27 mouse cellular contexts compared by ENCODE assay signal in the genomic region with DNA sequence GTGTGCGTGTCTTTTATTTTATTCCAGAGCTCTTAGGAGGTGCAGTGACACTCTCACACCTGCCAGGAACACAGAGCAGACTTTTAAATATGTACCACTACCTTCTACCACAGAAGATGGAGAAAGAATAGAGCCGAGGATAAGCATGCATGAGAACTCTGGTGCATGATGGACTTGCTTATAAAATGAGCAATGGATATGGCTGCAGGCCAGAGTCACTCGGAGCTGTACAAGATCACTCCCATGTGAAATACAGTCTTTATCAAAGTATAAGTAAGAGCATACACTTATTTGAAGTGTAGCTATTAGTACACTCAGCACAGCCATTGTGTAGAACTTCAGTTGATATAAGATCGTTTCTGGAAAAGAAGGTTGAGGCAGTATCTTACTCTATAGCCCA.
"Had no signal": no experiment of that assay in that cellular context is flagged by ENCODE, and none has a peak within 500 bp of the region (broad histone marks: within the 10 kb centered on the region; RNA-seq: fewer than 3 reads in every experiment).

No protein-coding gene starts in this region.

- H3K4me1 ChIP-seq: limb, embryonic 12.5 days; liver, embryonic 15.5 days; midbrain, embryonic 10.5 days; midbrain, embryonic 12.5 days; midbrain, embryonic 13.5 days; midbrain, embryonic 15.5 days had no signal

- H3K9ac ChIP-seq: limb, embryonic 12.5 days; limb, embryonic 13.5 days; limb, embryonic 15.5 days; liver, embryonic 12.5 days; liver, embryonic 13.5 days; liver, embryonic 14.5 days; liver, embryonic 15.5 days; liver, postnatal 0 days; lung, embryonic 14.5 days; lung, embryonic 15.5 days; midbrain, embryonic 12.5 days; midbrain, embryonic 13.5 days; midbrain, embryonic 15.5 days; neural tube, embryonic 12.5 days; neural tube, embryonic 13.5 days had no signal

- H3K4me3 ChIP-seq: limb, embryonic 12.5 days; limb, embryonic 13.5 days; limb, embryonic 15.5 days; liver, embryonic 12.5 days; liver, embryonic 13.5 days; liver, embryonic 15.5 days; lung, embryonic 15.5 days; megakaryocyte, embryonic 14.5 days; midbrain, embryonic 10.5 days; midbrain, embryonic 12.5 days; midbrain, embryonic 13.5 days; midbrain, embryonic 15.5 days; myocyte; neural tube, embryonic 12.5 days; neural tube, embryonic 13.5 days had no signal

- H3K27me3 ChIP-seq: limb, embryonic 12.5 days; limb, embryonic 13.5 days; limb, embryonic 15.5 days; liver, embryonic 12.5 days; liver, embryonic 13.5 days; liver, embryonic 15.5 days; lung, embryonic 15.5 days; megakaryocyte, embryonic 14.5 days; midbrain, embryonic 12.5 days; midbrain, embryonic 13.5 days; midbrain, embryonic 15.5 days; neural tube, embryonic 12.5 days; neural tube, embryonic 13.5 days had no signal

- H3K27ac ChIP-seq: limb, embryonic 12.5 days; limb, embryonic 13.5 days; limb, embryonic 15.5 days; liver, embryonic 12.5 days; liver, embryonic 13.5 days; liver, embryonic 14.5 days; liver, embryonic 15.5 days; lung, embryonic 15.5 days; macrophage; midbrain, embryonic 10.5 days; midbrain, embryonic 12.5 days; midbrain, embryonic 13.5 days; midbrain, embryonic 15.5 days; neural tube, embryonic 12.5 days; neural tube, embryonic 13.5 days had no signal

- H3K9me3 ChIP-seq: limb, embryonic 12.5 days; limb, embryonic 13.5 days; limb, embryonic 15.5 days; liver, embryonic 12.5 days; liver, embryonic 13.5 days; liver, embryonic 15.5 days; lung, embryonic 15.5 days; midbrain, embryonic 10.5 days; midbrain, embryonic 12.5 days; midbrain, embryonic 13.5 days; midbrain, embryonic 15.5 days; neural tube, embryonic 12.5 days; neural tube, embryonic 13.5 days had no signal

- H3K36me3 ChIP-seq: limb, embryonic 12.5 days; limb, embryonic 13.5 days; limb, embryonic 15.5 days; liver, embryonic 12.5 days; liver, embryonic 13.5 days; liver, embryonic 15.5 days; lung, embryonic 15.5 days; midbrain, embryonic 10.5 days; midbrain, embryonic 12.5 days; midbrain, embryonic 13.5 days; midbrain, embryonic 15.5 days; neural tube, embryonic 12.5 days; neural tube, embryonic 13.5 days had no signal

- DNase-seq: left cerebral cortex, postnatal 4 days; liver; liver, embryonic 13.5 days; liver, postnatal 0 days; lung, adult 18-20 months; lung, adult 2 months; lung, embryonic 14.5 days; lung, postnatal 10 days; lung, postnatal 14 days; lung, postnatal 36 days; midbrain, embryonic 14.5 days had no signal
